Mouse (Mus musculus) megakaryocyte, adult 5-6 weeks (primary cell): ENCODE results near the gene Itpr1. TPM values are rescaled to one million over a fixed set of nuclear protein-coding genes. Genes with fewer than 3 reads are reported as not detected.

Experiments used
- ATAC-seq: 2 replicates; pipeline ENCODE4 v1.8.0; 2016; ENCODE audit warnings: mild to moderate bottlenecking, inconsistent platforms; ENCODE audit not compliant: poor library complexity, severe bottlenecking
- total RNA-seq, 2 experiments: library from RNA; stranded (forward) in 1 of 2; stranded (reverse) in 1 of 2; fragments of 153-499, 151-499 nt in 1 of 2; fragments of 221-1000, 200-1000 nt in 1 of 2; gene quantifications; 2 replicates each; pipeline versions ENCODE4 v1.2.3 to v1.2.4; 2015 to 2017

The Itpr1 gene
- total RNA-seq, 2 experiments from 2014 or later: 55.7 to 127 TPM

DNA sequence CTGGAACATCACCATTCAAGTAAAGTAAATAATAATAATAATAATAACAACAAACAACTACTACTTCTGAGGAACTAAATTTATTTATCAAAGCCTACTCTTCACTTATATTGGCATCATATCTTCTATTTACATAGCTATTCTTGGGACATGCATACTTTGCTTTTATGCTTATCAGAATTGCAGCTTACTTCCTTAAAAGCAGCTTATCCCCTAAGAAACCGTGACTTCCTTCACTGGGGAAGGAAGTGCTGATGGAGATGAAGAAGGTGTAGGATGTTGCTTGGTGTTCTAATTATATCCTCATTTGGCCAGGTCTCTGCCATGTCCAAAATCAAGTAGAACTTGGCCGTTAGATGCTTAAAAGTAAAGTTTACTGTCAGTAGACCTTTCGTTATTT is 215.5 kb downstream of the Itpr1 start:
- ATAC-seq: no peak

DNA sequence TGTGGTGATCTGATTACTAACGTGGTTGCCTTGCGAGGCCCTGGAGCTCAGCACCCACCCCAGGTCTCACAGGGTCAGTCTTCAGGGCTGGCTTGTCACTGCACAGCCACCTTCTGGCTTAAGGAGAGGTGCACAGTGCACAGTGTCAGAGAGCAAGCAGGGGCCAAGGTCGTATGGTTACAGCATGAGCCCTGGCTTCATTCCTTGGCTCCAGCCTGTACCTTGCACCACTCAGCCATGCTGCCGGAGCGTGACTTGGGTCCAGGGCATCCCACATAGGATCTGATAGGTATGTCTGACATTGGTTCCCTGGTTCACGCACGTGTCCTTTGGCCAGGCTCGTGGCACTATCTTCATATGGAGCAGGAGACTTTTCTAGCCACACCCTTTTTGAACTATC is 217.1 kb downstream of the Itpr1 start:
- ATAC-seq: no peak

DNA sequence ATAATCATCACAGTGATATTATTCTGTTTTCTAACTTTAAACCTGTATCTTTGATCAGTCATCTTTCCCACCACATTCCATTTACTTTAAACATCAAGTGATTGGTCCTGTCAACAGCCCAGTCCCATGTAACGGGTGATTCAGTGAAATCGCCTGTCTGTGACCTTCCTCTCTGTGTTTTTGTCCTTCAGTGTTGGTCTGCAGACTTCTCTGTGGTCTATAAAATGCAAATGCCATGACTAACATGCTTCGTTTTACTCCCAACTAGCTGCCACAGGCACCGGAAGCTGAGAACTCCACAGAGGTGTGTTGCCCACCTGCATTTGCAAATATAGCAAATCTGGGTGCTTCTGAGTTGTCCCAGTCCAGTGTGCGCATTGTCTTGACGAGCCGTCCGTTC is 218.3 kb downstream of the Itpr1 start:
- ATAC-seq: no peak

DNA sequence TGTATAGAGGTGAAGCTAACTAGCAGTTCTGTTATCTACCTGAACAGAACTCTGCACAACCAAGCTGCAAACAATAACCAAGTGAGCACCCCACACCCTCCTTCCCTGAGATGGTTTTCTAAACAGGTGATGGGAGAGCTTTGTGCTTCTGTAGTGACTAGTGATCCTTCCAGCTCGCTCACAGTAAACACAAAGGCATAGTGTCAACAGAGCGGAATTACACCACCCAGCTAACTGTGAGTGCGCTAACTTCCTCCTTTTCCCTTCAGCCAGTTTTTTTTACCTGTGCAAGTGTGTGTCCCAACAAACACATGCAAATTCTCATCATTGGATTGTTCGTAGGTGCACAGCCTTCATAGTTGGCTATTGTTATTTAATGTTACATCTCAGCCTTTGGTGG is 219.9 kb downstream of the Itpr1 start:
- peak; percentile 94 for ATAC-seq

DNA sequence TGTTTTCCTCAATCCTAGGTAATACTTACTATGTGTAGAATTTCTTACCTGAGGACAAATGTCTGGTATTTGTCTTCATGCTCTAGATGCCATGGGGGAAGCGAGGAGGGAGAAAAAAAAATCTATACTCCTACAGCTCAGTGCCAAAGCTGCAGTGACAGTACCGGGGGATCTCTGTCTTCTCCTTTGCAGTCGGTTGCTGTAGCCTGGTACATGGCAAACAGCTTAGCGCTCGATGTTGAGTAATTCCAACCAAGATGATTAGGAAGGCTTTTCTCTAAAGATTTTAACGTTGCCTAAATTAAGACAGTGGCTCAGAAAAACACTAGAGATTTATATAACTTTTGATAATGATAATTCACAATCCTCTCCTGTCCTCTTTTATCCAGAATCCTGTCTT is 221.9 kb downstream of the Itpr1 start:
- no peak for ATAC-seq

DNA sequence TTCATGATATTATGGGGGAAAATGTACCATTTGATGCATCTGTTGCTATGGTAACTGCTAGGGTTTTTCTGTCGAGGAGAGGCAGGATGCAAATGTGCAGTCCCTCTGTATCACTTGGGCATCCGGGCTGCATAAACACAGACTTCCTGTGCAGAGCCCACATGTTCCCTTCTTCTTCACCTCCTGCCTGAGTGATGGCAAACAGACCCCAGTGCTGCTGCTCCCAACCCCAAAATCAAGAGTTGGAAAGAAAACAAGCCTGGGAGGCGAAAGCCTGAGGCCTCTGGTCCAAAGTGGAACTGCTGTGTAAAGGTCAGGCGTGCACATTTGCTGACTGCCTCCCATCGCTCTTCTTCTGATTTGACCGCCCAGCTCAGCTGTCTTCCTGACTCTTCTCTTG is 222.6 kb downstream of the Itpr1 start:
- ATAC-seq: no peak

DNA sequence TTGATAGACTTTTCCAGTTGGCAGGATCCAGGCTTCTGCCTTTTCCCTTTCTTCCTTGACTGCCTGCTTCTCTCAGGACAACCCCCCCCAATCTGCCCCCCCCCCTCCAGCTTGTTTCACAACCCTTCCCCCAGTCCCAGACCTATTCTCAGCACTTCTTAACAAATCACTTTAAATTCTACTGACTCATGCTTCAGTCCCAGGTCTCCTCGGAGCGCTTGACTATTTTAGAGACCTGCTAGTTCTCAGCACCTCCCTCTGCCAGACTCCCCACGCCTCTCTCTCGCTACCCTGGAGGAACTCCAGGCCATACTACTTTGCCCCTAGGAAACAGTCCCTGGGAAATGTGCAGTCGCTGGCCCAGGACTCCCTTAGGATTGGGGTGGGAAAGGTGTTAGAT is 223.7 kb downstream of the Itpr1 start:
- ATAC-seq: no peak

DNA sequence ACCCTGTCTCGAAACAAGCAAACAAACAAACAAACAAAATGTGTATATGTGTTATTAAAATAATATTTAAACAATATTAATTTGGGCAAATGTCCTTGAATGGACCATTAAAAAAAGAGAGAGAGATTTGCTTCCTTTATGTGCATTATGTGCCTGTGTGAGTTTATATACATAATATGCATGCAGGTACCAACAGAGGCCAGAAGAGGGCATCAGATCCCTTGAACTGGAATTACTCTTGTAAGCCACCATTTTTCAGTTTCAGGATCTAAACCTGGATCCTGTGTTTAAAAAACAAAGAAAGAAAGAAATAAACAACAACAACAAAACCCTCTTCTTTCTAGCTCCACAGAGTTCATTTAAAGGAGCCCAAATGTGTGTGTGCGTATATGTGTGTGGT is 228.4 kb downstream of the Itpr1 start:
- ATAC-seq: no peak

DNA sequence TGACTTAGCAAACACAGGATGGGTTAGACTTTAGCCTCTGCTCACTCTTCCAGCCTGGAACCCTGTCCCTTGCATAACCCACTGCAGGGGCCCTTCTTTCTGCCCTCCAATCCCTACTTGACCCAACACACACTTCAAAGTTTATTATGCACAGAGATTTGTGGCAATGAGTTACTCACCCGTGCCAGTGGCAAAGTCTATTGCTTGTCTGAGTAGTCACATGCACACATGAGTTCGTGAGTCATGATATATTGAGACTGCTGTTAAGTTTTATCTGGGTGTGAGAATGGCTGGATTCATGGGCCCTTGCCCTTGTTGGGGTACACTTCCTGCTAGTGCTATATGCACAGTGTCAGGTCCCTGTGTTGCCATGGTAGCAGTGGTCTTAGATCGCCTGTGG is 229.4 kb downstream of the Itpr1 start:
- ATAC-seq: no peak; the same call in 1 of the 2 replicates

DNA sequence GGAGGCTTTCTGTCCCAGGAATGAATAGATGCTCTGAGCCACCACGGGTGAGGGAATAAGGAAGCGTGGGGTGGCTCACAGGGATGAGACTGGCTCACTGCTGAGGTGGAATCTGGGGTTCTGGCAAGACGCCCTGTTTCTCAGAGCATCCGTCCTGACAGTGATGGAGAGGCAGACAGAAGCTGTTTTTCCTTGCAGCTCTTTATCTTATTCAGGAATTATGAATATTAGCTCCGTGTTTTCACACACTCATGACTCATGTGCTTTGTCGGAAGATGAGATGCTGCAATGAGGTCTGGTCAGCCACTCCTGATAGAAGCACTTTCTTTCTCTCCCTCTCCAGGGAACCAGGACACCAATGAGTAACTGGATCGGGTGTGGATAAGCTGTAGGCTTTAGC is 231.5 kb downstream of the Itpr1 start:
- no peak for ATAC-seq

DNA sequence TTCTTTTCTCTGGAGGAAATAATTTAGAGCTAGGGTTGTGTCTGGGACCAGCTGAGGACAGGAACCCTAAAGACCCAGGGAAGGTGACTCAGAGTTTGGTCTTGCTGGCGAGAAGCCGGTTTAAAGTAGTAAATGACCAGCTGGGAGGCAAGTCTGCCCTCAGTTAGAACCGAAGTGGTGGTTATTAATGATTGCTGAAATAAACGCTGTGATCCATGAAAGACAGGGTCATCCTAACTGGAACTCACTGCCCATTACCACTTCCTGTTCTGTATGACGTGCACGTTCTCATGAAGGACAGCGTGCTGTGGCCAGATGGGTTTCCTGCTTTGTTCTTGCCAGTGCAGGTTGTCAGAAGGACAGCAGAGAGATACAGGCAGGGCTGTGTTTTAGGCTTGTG is 232.1 kb downstream of the Itpr1 start:
- ATAC-seq: peak; percentile 65

DNA sequence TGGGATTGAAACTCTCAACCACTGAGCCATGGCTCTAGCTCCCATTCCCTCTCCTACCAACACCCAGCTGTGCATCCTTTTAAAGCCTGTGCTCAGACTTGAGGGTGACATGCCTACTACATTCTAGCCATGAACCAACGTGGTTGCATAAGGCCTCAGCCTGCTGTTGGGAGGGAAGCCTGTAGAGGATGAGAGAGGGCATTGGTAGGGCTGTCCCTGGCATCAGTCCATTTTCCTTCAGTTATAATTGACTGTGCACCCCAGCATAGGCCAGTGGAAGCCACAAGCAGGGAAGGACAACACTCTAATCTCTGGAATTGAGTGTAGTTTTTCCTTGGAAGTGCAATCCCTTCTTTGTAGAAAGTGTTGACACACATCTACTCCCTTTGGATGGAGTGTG is 233.9 kb downstream of the Itpr1 start:
- no peak for ATAC-seq

DNA sequence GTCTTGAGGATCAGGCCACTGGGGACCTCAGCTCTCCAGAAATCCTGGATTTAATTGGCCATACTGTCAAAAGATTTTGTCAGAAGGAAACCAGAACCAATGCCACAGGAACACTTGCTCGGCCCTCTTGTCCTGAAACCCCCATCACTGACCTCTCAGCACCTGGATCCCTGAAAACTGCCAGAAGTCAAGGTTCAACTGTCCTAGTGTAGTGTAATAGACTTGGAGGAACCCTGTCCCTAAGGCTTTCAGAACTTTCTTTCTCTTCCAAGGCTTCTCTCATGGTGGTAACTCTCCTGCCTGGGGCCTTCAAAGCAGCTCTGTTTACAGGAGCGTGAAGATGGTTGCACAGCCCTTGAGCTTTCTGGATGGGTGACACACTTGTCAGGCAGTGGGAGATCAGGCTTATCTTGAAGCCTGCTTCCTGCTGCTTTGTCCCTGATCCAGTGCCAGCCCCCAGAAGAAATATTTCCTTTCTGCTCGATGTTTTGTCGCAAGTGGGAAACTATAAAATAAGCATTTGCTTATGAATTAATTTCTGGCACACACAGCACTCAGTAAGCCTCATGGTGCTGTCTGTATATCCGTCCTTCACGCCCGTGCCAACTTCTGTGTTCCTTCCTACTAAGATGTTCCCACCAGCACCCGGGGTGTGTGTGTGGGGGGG is 234.4 kb downstream of the Itpr1 start:
- no peak for ATAC-seq

DNA sequence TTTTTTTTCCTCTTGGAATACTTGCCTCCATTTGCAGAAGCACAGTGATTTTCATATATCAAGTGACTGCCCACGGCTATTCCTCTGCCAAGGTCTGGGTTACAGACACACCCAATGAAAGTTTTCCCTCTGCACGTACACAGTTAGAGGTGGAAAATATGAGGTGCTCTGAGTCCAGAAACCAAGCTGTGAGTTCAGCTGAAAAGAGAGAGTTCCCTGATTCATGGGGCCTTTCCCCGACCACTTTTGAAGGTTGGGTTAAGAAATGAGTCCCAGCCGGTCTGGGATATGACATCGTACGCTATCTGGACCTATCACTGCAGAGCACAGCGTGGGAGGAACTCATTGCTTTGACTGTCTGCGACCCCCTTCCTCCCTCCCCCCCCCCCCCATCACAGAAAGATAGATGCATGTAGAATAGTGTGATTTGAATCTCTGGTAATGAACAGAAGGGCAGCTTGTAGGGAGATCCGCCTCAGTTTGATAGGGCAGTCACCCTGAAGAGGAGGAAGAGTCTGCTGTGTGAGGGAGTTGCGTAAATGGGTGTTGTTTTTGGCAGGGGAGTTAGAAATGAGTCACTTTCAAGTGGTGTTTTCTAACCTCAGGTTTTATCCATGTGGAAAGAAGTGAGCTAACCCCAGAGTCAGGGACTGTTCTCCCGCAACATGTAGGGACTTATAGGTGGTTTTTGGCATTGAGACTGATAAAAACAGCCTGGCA is 235.3 kb downstream of the Itpr1 start:
- peak; percentile 77 for ATAC-seq

DNA sequence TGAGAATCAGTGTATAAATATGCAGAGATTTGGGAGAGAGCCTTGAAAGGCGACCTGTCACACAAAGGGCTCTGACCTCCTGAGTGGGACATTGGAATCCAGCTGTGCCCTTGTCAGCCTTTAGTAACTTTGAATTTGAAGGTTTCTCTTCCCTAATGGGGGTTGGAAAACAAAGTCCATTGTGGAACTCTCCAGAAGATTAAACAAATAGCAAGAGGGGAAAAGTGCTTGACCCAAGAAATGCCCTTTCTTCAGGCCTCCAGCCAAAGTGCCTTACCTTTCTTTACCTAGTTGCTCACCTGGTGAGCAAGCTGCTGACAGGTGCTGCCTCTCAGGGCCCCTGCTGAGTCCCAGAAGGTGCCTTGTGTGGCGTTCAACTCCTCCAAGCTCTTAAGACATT is 236.0 kb downstream of the Itpr1 start:
- ATAC-seq: no peak

DNA sequence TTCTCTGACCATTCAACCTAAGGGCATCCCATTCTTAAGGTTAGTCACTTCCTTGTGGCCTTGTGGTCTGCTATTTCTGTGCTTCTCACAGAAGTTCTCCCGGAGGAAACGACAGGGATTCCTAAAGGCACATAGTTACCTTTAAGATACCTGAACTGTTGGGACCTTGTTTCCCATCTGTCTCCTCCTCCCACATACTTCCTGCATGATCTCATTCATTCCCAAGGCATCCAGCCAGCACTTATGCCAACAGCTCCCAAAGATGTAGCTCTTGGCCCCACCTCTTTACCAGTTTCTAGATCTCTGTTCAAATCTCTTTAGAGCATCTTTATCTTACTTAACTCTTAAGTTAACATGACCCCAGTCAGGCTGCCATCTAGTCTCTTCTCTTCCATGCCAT is 238.6 kb downstream of the Itpr1 start:
- ATAC-seq: no peak

DNA sequence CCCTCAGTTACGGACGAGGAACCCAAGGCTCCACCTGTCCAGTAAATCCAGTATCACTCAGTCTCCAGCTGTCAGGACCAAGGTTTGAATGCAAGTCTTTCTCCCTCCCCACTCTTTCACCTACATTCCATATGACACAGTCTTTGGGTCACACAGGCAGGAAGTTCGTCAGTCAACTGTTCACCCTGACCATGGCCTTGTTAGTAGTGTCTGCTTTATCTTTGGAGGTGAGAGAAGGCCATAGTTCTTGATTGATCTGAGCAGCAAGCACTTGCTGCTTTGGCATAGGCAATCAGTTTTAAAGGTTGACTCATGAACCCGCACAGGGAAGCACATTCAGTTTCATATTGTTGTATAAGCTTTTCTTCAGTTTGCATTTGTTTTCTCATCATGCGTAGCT is 240.7 kb downstream of the Itpr1 start:
- ATAC-seq: no peak

DNA sequence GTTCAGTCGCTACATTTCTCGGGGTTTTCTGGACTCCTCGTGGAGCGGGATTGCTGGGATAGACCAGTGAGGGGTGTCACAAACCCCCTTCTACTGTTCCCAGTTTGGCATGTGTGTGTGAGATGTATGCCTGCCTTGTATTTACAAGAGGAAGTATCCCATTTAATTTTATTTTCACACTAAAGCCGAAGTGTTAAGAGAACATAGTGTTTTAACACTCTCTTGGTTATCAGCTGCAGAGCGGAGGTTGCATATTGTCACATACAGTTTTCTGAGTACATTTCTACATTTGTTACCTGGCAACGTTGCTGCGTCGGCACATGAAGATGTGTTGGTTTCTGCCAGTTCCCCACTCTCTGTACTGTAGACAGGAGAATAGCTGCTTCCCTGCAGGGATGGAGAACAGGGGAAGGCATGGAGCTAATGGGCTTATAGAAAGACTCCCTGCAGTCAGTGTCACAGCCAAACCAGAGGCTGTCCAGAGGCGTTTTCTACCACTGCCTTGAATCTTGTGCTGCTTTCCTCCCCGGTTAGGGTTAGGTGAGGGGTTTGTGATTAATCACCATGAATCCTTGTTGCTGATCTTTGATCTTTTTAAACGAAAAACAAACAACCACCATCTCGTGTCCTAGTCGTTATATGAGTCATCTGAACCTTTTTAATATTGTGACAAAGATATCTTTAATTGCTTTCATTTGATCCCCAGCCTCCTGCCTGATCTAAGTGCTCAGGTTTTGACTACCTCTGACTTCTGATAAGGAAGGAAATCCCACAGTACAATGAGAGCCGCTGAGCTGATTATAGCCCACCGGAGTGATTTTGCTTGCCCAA is 241.4 kb downstream of the Itpr1 start:
- no peak for ATAC-seq

DNA sequence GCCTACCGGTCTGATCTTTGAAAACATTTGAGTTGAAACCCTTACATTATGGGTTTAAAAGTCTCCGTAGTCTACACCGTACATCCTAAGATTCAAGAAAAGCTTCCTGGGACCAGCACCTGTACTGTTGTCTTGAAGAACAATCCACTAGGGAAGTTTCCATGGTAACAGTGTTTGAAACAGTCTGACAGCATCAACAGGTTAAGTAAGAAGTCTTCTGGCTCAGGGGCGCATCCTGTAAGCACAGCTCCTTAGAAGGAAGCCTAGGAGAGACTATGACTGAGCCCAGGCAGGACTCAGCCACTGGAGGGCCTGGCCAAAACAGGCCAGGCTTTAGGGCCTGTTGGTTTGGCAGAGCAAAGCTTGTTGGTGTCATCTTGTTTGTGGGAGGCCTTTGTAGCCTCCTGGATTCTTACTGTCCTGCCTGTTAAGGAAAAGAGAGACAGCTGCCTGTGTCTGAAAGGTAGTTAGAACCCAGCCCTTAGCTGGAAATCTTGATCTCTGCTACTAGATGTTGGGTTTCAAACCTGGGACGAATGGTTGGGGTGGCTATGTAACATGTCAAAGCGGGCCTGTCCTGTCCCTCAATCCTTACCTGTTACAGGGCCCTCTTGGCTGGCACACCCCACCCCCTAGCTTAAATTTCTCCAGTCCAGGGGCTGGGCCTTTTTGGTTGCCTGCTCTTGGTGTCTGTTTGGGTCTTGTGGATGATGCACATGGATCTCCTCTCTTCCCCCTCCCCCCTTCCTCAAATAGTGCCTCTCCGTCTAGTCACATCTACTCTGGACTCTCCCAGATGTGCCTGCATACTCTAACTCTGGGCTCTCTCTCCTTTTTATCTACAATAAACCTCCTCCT is 242.3 kb downstream of the Itpr1 start:
- ATAC-seq: no peak

DNA sequence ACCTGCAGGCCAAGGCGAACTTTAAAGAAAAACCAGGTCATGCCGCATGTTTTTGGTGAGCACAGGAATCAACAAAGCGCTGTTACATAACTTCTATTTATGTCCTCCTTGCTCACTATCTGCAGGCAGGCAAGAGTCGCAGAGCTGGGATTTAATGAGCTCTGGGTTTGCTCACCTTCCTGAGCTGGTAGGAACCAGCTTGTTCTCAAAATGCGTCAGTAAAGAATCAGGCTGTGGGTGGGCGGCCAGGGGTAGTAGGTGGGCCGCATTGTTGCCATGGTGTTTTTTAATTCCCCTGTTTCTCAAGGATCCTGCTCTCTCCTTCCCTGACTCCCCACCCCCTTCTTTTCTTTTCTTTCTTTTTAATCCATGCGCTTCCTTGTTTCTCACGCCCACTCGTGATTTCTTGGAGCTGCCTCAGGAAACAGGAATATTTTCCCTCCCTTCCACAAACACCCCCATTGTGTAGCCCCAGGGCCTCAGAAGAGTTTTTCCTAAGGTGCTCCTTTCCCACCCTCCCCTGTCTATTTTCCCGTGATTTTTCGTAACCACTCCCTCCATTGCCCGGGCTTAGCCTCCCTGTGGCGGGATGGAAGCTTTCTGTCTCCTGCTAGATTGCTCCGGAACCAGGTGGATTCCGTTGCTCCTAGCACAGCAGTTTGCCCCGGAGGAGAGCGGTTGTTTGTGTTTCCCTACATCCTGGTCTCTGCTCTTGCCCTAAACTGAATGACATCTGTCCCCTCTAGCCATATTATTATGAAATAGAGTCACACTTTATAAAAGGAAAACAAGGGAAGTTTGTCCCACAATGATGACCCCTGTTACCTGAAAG is 243.6 kb downstream of the Itpr1 start:
- ATAC-seq: no peak
